Mouse (Mus musculus) liver, embryonic 15.5 days (tissue): Measurements from ENCODE around the gene Rnf144b. TPM values are rescaled to one million over a fixed set of nuclear protein-coding genes. Genes with fewer than 3 reads are reported as not detected.
A peak's percentile ranks its signal among the peaks of the same experiment; 100 is the strongest.

ENCODE experiments used
- ATAC-seq: fragments of 200-750 bp; cut with Nextera tagmentation; 2 replicates; pipeline ENCODE4 v1.8.0; 2017; ENCODE audit warnings: moderate number of reproducible peaks, mild to moderate bottlenecking, moderate library complexity; ENCODE audit not compliant: insufficient read depth
- H3K27ac ChIP-seq: fragments of 300-500 bp; sonication (generic); replicated peaks from 2 replicates; pipeline ENCODE4 v1.5.1; 2015; ENCODE audit warnings: mild to moderate bottlenecking, inconsistent platforms
- H3K27me3 ChIP-seq: fragments of 300-500 bp; sonication (generic); 2 replicates; pipeline ENCODE4 v1.6.1; 2015; ENCODE audit warnings: mild to moderate bottlenecking, inconsistent platforms
- H3K36me3 ChIP-seq: fragments of 300-500 bp; sonication (generic); replicated peaks from 2 replicates; pipeline ENCODE4 v1.6.1; 2015; ENCODE audit warnings: moderate library complexity, mild to moderate bottlenecking, inconsistent platforms
- H3K4me1 ChIP-seq: fragments of 300-500 bp; sonication (generic); replicated peaks from 2 replicates; pipeline ENCODE4 v1.6.1; 2015; ENCODE audit warnings: inconsistent platforms
- H3K4me2 ChIP-seq: fragments of 300-500 bp; sonication (generic); 2 replicates; pipeline ENCODE4 v1.6.1; 2015; ENCODE audit warnings: moderate library complexity, mild to moderate bottlenecking, inconsistent platforms
- H3K4me3 ChIP-seq: fragments of 300-500 bp; sonication (generic); replicated peaks from 2 replicates; pipeline ENCODE4 v1.5.1; 2015; ENCODE audit warnings: mild to moderate bottlenecking, inconsistent platforms
- H3K9ac ChIP-seq: fragments of 300-500 bp; sonication (generic); 2 replicates; pipeline ENCODE4 v1.6.1; 2015; ENCODE audit warnings: moderate library complexity, mild to moderate bottlenecking, inconsistent platforms
- H3K9me3 ChIP-seq: fragments of 300-500 bp; sonication (generic); replicated peaks from 2 replicates; pipeline ENCODE4 v1.6.1; 2016; ENCODE audit warnings: inconsistent platforms
- WGBS: fragments of 180-500 bp; shearing (Covaris S2); methylation state at CpG from one replicate; pipeline ENCODE4 v1.1.7; 2015; ENCODE audit warnings: mixed read lengths; ENCODE audit not compliant: insufficient replicate concordance; 5-methylcytosine and 5-hydroxymethylcytosine counted together
- polyA plus RNA-seq: library from polyadenylated mRNA; unstranded; fragments of >200 nt; fragmentation: Nextera tagmentation; extraction: Ambion mirVana; gene quantifications from 2 replicates; pipeline ENCODE4 v1.2.1, GENCODE M21; 2015

The Rnf144b gene
- 1.8 and 2.1 TPM in 2 replicates for polyA plus RNA-seq

- Histone ChIP-seq H3K9ac (peak within 1 kb of the TSS; percentile 41; the same call in 1 of the 2 replicates), H3K4me2 (peak within 1 kb of the TSS; percentile 65), H3K4me3 (peak within 1 kb of the TSS; percentile 55), H3K4me1 (peaks cover 13% of the 10 kb centered on the region), H3K36me3 (no peaks in the 10 kb centered on the region), H3K9me3 (no peaks in the 10 kb centered on the region), H3K27me3 (peaks cover 72% of the 10 kb centered on the region), H3K27ac (no peak within 1 kb of the TSS)
- ATAC-seq: 0 out of 2 replicates have a peak, but pooled peaks have one; percentile 43
- WGBS: 4% methylated on average over 55 of the region's 55 CpGs
Measured at GRCm38 (mm10) chr13:47122537-47123430, at the start of gene Rnf144b. Gene Rnf144b (plus strand): TSS chr13:47122656.

GRCm38 (mm10) chr13:47076156-47076555 is 46.3 kb upstream of the Rnf144b start:
- peaks cover 3% of the 10 kb centered on the region; the same call in 1 of the 2 replicates for H3K4me1 ChIP-seq
- ATAC-seq: no peak
- no peak overlapping the region for H3K27ac ChIP-seq
- 69% methylated on average over 5 of the region's 5 CpGs for WGBS
- no peak overlapping the region for H3K9ac ChIP-seq
- no peak overlapping the region for H3K4me2 ChIP-seq
- H3K9me3 ChIP-seq: no peaks in the 10 kb centered on the region
- H3K36me3 ChIP-seq: 0 out of 2 replicates have a peak, but pooled peaks cover 3% of the 10 kb centered on the region
- H3K27me3 ChIP-seq: no peaks in the 10 kb centered on the region
- H3K4me3 ChIP-seq: no peak overlapping the region

GRCm38 (mm10) chr13:47077367-47077766 is 45.1 kb upstream of the Rnf144b start:
- Histone ChIP-seq H3K36me3 (peaks cover 13% of the 10 kb centered on the region), H3K4me2 (no peak overlapping the region), H3K27ac (peak overlapping the region; percentile 39; the same call in 1 of the 2 replicates), H3K4me1 (peaks cover 3% of the 10 kb centered on the region; the same call in 1 of the 2 replicates), H3K4me3 (no peak overlapping the region), H3K9ac (no peak overlapping the region), H3K9me3 (no peaks in the 10 kb centered on the region), H3K27me3 (no peaks in the 10 kb centered on the region)
- ATAC-seq: peak; percentile 61; the same call in 1 of the 2 replicates

- H3K4me2 ChIP-seq: no peak overlapping the region
- ATAC-seq: no peak
- H3K9ac ChIP-seq: no peak overlapping the region
Measured at GRCm38 (mm10) chr13:47078799-47079198, 43.7 kb upstream of the Rnf144b start.

GRCm38 (mm10) chr13:47080905-47081505 is 41.5 kb upstream of the Rnf144b start:
- H3K9me3 ChIP-seq: no peaks in the 10 kb centered on the region
- H3K4me3 ChIP-seq: no peak overlapping the region
- no peak overlapping the region for H3K9ac ChIP-seq
- no peak overlapping the region for H3K4me2 ChIP-seq
- ATAC-seq: no peak
- H3K27me3 ChIP-seq: no peaks in the 10 kb centered on the region
- peaks cover 37% of the 10 kb centered on the region for H3K36me3 ChIP-seq
- peaks cover 3% of the 10 kb centered on the region; the same call in 1 of the 2 replicates for H3K4me1 ChIP-seq
- WGBS: 81% methylated on average over 4 of the region's 4 CpGs
- no peak overlapping the region for H3K27ac ChIP-seq

More at GRCm38 (mm10) chr13:47078799-47079198, 43.7 kb upstream of the Rnf144b start:
- Histone ChIP-seq H3K27me3 (no peaks in the 10 kb centered on the region), H3K4me3 (no peak overlapping the region), H3K4me1 (peaks cover 3% of the 10 kb centered on the region; the same call in 1 of the 2 replicates), H3K9me3 (no peaks in the 10 kb centered on the region), H3K27ac (no peak overlapping the region), H3K36me3 (peaks cover 21% of the 10 kb centered on the region)
- 68% methylated on average over 5 of the region's 5 CpGs for WGBS

- H3K4me3 ChIP-seq: no peak overlapping the region
- no peak for ATAC-seq
- H3K27ac ChIP-seq: no peak overlapping the region
- no peaks in the 10 kb centered on the region for H3K4me1 ChIP-seq
- no peaks in the 10 kb centered on the region for H3K9me3 ChIP-seq
- no peak overlapping the region for H3K9ac ChIP-seq
- no peaks in the 10 kb centered on the region for H3K27me3 ChIP-seq
- 92% methylated on average over 1 of the region's 1 CpGs for WGBS
- no peak overlapping the region for H3K4me2 ChIP-seq
- peaks cover 80% of the 10 kb centered on the region for H3K36me3 ChIP-seq
Measured at GRCm38 (mm10) chr13:47088433-47088832, 34.0 kb upstream of the Rnf144b start.

- no peak overlapping the region for H3K9ac ChIP-seq
- no peak for ATAC-seq
Measured at GRCm38 (mm10) chr13:47089271-47089670, 33.2 kb upstream of the Rnf144b start.

GRCm38 (mm10) chr13:47093791-47094190 is 28.7 kb upstream of the Rnf144b start:
- WGBS: 84% methylated on average over 2 of the region's 2 CpGs
- Histone ChIP-seq H3K36me3 (peaks cover 93% of the 10 kb centered on the region), H3K27me3 (no peaks in the 10 kb centered on the region), H3K4me1 (peaks cover 3% of the 10 kb centered on the region; the same call in 1 of the 2 replicates), H3K4me2 (no peak overlapping the region), H3K9me3 (no peaks in the 10 kb centered on the region), H3K4me3 (no peak overlapping the region), H3K9ac (no peak overlapping the region), H3K27ac (no peak overlapping the region)
- ATAC-seq: no peak

More at GRCm38 (mm10) chr13:47089271-47089670, 33.2 kb upstream of the Rnf144b start:
- no peak overlapping the region for H3K4me2 ChIP-seq
- H3K27ac ChIP-seq: no peak overlapping the region
- H3K4me3 ChIP-seq: no peak overlapping the region
- no peaks in the 10 kb centered on the region for H3K9me3 ChIP-seq
- peaks cover 86% of the 10 kb centered on the region for H3K36me3 ChIP-seq
- H3K27me3 ChIP-seq: no peaks in the 10 kb centered on the region
- WGBS: 83% methylated on average over 2 of the region's 2 CpGs
- no peaks in the 10 kb centered on the region; the same call in 1 of the 2 replicates for H3K4me1 ChIP-seq

- Histone ChIP-seq H3K4me2 (no peak overlapping the region), H3K4me1 (peaks cover 8% of the 10 kb centered on the region), H3K36me3 (peaks cover 90% of the 10 kb centered on the region), H3K9me3 (no peaks in the 10 kb centered on the region), H3K27ac (no peak overlapping the region), H3K27me3 (no peaks in the 10 kb centered on the region), H3K9ac (no peak overlapping the region), H3K4me3 (no peak overlapping the region)
- ATAC-seq: no peak
- WGBS: 85% methylated on average over 2 of the region's 2 CpGs
Measured at GRCm38 (mm10) chr13:47096591-47096990, 25.9 kb upstream of the Rnf144b start.

- ATAC-seq: no peak
- WGBS: 76% methylated on average over 7 of the region's 7 CpGs
- peaks cover 86% of the 10 kb centered on the region for H3K36me3 ChIP-seq
Measured at GRCm38 (mm10) chr13:47099265-47099664, 23.2 kb upstream of the Rnf144b start.

GRCm38 (mm10) chr13:47100587-47100986 is 21.9 kb upstream of the Rnf144b start:
- 82% methylated on average over 2 of the region's 2 CpGs for WGBS
- ATAC-seq: no peak
- H3K9me3 ChIP-seq: no peaks in the 10 kb centered on the region
- H3K4me2 ChIP-seq: no peak overlapping the region
- no peak overlapping the region for H3K9ac ChIP-seq
- H3K4me3 ChIP-seq: no peak overlapping the region
- peaks cover 74% of the 10 kb centered on the region for H3K36me3 ChIP-seq
- H3K4me1 ChIP-seq: peaks cover 25% of the 10 kb centered on the region
- no peaks in the 10 kb centered on the region for H3K27me3 ChIP-seq
- no peak overlapping the region for H3K27ac ChIP-seq

More at GRCm38 (mm10) chr13:47099265-47099664, 23.2 kb upstream of the Rnf144b start:
- Histone ChIP-seq H3K27ac (no peak overlapping the region), H3K27me3 (no peaks in the 10 kb centered on the region), H3K4me3 (no peak overlapping the region), H3K9ac (no peak overlapping the region), H3K4me2 (no peak overlapping the region), H3K4me1 (peaks cover 23% of the 10 kb centered on the region), H3K9me3 (no peaks in the 10 kb centered on the region)
